Mouse (Mus musculus) monocyte, adult 2 months (primary cell): ENCODE measurements around the gene Ptprg.

Experiments
- DNase-seq, 2 experiments: peaks; one replicate each; pipeline ENCODE4 v3.0.0; 2022; ENCODE audit warnings: low spot score in 2 of 2, low read depth in 1 of 2

The Ptprg gene

GRCm38 (mm10) chr14:11682441-11682840, 129.1 kb downstream of the Ptprg start:
- DNase-seq, result no peak

DNA sequence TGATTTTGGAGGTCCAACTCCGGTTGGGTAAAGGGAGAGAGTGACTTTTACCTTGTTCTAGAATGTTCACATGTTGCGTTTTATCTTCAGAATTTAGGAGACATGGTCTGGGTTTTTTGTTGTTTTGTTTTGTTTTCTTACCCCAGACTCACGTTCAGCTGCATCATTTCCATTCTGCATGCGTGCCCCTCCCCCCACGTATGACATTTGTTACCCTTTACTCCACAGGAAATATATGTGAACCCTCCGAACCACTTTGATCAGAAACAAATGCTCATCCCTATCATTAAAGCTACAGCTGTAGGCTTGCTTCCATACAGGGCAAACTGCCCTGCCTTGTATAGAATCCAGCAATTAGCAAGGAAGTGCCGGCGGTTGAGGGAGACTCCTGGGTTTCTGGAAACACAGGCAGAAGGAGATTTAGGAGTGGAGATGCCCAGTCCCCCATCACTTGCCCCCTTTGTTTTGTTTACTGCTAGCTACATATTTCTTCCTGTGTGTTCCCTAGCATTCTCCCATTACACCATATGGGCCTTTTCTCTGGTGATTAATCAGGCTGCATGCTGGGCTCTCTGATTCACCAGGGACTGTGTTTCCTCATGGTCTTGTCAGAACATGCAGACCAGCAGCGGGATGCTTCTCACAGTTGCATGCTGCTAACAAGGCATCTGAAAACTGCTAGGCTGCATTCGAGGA, 130.2 kb downstream of the Ptprg start:
- DNase-seq, result no peak

DNA sequence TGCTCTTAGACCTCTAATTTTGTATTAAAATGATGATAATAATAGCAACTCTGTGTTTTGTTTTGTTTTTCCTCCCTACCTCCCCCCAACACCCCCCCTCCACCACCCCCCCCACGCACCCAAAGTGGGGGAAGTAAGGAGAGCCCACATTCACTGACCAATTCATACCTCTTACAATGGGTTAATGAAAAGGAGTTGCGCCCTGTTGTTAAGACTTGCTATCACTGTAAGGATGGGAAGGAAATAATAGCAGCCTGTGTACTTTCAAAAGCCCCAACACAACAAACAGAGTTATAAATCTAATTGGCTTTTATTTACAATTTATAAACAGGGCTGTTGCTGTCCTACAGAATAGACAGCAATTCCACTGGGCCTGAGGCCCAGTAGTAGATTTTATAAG, 130.8 kb downstream of the Ptprg start:
- DNase-seq, result no peak

DNA sequence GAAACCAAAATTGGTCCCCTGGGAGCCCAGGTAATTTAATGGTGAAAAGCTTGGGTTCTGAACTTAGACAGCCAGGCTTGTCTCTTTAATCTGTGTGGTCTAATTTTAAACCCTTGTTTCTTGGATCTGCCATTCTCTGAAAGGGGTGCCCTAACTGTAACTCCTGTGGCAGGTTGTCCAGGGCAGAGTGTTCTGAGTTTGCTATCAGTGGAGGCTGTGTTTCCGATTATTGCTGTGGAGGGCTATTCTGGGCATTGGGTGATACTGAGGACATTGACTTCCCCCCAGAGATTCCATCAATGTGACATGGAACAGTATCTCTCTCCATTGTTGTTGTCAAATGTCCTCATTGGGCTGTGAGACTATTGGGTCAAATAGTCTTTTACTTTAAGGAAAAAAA, 134.2 kb downstream of the Ptprg start:
- DNase-seq, result no peak

DNA sequence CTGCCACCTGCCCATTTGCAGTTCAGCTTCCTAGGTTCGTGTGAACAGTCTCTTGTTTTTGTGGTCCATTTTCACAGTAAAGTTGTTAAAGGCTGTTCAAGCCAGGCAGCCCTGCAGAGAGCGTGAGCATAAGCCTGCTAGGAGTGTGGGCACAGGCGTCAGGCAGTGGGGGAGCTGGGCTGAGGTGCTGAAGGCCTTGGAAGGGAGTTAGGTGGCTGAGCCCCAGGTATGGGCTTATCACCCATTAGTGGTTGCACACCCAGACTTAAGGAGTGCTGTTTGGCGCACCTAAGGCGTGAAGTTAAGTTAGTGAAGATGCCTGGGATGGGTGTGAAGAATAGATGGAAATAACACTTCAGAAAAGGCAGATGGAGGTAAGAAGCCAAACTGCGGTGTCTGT, 134.8 kb downstream of the Ptprg start:
- no peak for DNase-seq

- DNase-seq, result no peak
Observed at GRCm38 (mm10) chr14:11690066-11690465, 136.7 kb downstream of the Ptprg start.

DNA sequence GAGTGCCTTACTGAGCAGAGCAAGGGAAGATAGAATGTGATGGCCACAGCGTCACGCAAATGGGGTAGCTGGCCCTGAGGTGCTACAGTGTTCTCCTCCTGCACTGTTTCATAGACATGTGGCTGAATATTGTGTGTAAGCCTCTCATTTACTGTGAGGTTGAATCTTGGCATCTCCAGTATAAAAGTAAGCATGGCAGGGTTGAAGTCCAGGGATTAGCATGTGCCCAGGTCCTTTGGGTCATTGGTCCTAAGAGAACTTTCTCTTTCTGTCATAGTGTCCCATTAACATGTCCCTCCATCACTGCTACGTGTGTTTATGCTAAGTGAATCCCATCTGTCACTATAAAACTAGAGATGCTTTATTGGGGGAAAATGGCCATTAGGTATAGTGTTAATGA, 138.2 kb downstream of the Ptprg start:
- no peak for DNase-seq

- no peak for DNase-seq
Observed at GRCm38 (mm10) chr14:11698880-11699279, 145.5 kb downstream of the Ptprg start.

- no peak for DNase-seq
Observed at GRCm38 (mm10) chr14:11699654-11700053, 146.3 kb downstream of the Ptprg start.

- DNase-seq, result no peak
Observed at GRCm38 (mm10) chr14:11701516-11702249, 148.4 kb downstream of the Ptprg start.

DNA sequence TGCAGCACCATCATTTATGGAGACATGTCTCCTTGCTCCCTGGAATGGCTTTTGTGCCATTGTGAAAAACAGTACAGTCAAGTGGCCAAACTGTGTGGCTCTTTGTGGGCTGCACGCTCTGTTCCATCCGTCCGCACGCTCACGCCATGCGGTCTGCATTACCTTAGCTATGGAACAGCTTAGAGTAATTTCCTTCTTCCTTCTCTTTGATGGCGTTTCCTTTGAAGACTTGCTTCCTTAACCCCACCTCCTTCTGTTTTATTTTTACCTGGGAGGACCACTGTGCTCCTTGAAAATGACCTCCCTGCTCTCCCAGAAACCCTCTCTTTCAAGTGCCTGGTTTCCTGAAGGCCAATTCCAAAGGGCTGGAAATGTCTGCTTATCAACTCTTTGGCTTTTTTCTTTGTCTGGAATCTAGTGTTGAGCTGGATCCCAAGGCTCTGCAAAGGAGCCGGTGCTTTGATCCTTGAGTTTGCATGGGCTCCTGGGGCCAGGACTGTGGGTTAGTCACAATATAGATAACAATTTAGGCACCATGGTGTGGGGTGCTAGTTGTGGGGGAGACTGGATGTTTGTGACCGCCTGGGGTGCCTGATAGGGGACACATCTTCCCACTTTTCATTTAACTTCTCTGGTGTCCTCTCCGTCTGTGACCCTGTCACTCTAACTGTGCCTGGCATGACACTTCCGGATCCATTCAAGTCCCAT, 149.6 kb downstream of the Ptprg start:
- no peak for DNase-seq

- no peak for DNase-seq
Observed at GRCm38 (mm10) chr14:11704871-11705270, 151.5 kb downstream of the Ptprg start.

DNA sequence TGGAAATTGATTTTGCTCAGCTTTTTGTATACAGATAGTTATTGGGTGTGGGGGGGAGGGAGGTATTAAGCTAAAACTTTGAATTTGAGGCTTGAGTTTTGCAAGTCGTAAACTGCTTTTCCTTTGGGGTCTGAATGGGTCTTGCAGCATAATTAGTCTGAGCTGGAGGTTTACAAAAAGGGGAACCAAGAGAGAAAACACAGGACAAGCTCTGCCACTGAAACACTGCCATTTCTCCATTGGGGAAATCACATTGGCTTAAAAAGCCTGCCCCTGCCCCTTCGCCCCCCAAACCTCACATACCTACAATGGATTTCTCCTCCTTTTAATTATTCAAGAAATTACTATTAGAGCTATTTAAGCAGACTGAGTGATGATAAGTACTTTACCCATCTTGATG, 156.0 kb downstream of the Ptprg start:
- no peak for DNase-seq

DNA sequence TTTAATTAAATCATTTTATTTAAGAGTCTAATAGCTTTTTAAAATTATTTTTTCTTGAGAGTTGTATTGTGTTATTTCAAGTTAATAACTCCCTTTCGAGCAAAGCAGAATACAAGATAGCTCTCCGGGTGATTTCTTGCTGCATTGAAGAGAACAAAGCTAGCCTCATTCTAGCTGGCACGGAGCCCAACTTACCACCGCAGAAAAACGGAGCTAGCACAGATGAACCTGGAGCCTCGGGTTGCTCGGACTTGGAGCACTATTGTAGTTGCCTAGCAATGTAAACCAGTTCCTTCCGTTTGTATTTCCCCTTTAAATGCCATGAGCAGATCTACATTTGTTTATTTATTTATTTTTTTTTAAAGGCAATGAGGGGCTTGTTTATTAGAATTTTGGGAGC, 156.5 kb downstream of the Ptprg start:
- no peak for DNase-seq

DNA sequence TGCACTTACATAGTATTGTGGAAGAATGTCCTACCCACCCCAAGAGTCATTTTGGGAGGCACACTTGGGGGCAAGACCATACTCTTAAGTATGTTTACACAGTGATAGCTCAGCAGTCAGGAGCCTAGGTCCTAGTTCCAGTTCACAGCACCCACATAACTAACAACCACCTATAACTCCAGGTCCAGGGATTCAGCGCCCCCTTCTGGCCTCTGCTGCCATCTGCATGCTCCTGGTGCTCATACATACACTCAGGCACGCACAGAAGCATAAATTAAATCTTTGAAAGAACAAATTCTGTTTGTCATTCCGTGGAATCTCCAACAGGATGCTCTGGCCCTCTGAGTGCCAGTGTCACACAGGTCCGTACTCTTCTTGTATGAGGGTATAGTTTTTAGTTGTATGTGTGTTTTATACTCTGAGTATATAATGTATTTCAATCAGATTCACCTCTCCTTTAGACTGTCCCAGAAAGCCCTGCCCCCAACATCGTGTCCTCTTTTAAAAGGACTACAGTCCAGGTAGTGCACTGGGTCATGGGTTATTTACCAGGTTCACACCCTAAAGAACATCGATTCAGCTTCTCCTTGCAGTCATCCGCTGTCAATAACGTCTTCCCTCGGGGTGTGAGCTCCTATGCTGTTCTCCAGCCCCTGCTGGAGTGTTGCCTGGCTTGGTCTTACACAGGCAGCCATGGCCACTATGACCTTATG, 157.2 kb downstream of the Ptprg start:
- no peak for DNase-seq

DNA sequence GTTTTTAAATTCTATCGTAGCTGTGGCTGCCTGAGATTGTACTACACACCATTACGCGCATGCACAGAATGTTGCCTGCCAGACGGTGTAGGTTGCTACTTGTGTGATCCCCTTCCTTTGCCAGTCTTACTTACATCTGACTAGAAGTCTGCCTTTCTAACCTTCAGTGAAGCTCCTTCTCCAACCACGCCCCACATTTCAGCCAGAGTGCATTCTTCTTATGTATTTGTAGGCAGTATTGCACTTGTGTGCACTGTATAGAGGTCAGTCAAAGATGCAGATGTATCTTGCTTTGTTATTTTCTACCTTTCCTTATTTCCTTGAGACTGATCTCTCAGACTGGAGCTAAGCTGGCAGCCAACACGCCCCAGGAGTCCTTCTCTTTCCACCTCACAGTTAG, 158.8 kb downstream of the Ptprg start:
- no peak for DNase-seq

- DNase-seq, result no peak
Observed at GRCm38 (mm10) chr14:11716230-11716629, 162.9 kb downstream of the Ptprg start.

DNA sequence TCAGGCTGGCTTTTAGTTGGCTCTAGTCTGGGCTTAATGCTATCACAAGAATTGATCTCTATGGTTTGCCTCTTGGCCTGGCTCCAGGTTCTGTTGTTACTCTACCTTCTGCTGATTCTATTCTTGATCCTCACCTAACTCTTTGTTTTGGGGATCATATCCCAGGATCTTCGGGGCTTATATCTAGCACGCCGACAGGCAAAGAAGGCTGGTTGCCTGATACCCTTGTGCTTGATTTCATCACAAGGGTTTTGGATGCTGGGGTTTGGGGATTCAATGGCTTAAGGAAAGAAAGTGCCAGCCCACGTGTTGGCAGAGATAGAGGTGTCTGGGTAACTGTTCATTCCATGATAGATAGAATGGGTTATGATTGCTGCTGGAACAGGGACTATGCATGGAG, 164.9 kb downstream of the Ptprg start:
- no peak for DNase-seq

GRCm38 (mm10) chr14:11719259-11719658, 165.9 kb downstream of the Ptprg start:
- DNase-seq, result no peak

DNA sequence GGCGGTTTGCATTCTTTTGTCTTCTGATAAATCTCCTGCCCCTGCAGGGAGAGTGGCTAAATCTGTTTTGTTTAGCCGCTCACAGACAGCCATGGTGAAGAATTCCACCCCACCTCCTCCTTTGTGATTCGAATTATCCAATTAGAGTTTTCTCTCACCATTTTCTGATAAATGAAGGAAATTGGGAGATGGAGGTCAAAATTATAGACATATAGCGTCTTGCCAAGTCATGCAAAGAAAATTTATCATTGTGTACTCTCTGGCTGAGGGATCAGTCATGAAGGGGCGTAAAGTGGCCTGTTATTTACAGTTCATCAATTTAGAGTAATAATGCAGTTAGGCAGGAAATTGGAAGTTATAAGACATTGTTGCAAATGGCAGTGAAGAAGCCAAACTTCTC, 168.8 kb downstream of the Ptprg start:
- no peak for DNase-seq

GRCm38 (mm10) chr14:11723876-11724275, 170.5 kb downstream of the Ptprg start:
- no peak for DNase-seq
